Mouse (Mus musculus) T-cell, adult 2 months (primary cell): ENCODE results near the gene Fkbp3.
A peak's percentile ranks its signal among the peaks of the same experiment; 100 is the strongest.
"Not testable (repeated sequence)": the region's sequence is repeated elsewhere in the genome, so short reads cannot be mapped to it uniquely, and the experiment has no call there.

Source experiments
- DNase-seq: peaks from one replicate; pipeline ENCODE4 v3.0.0; 2022; ENCODE audit warnings: low spot score

The Fkbp3 gene

GRCm38 (mm10) chr12:65073611-65074178 lies at the start of gene Fkbp3:
Gene Fkbp3, minus strand, starts transcription at chr12:65074007.
- peak; percentile 98 for DNase-seq

- no peak for DNase-seq
These were observed 45.6 kb upstream of the Fkbp3 start for GRCm38 (mm10) chr12:65119451-65119850.

- no peak for DNase-seq
These were observed 45.2 kb upstream of the Fkbp3 start for GRCm38 (mm10) chr12:65118968-65119367.

GRCm38 (mm10) chr12:65114978-65115377 lies 41.2 kb upstream of the Fkbp3 start:
- not testable (repeated sequence) for DNase-seq

GRCm38 (mm10) chr12:65113925-65114324 lies 40.1 kb upstream of the Fkbp3 start:
- no peak for DNase-seq

- DNase-seq, result no peak
These were observed 39.0 kb upstream of the Fkbp3 start for GRCm38 (mm10) chr12:65112811-65113210.

GRCm38 (mm10) chr12:65111503-65111902 lies 37.7 kb upstream of the Fkbp3 start:
- no peak for DNase-seq

- DNase-seq, result no peak
These were observed 34.9 kb upstream of the Fkbp3 start for GRCm38 (mm10) chr12:65108746-65109145.

- DNase-seq, result no peak
These were observed 3.1 kb upstream of the Fkbp3 start for GRCm38 (mm10) chr12:65076906-65077305.

GRCm38 (mm10) chr12:65075733-65076310 lies 2.0 kb upstream of the Fkbp3 start:
- no peak for DNase-seq

- peak; percentile 93 for DNase-seq
These were observed 1.4 kb upstream of the Fkbp3 start, which contains the start of gene Fancm for GRCm38 (mm10) chr12:65075085-65075732. Gene Fancm, plus strand, starts transcription at chr12:65075603.

GRCm38 (mm10) chr12:65074651-65075050 lies 844 bp upstream of the Fkbp3 start:
- no peak for DNase-seq

- no peak for DNase-seq
These were observed 746 bp downstream of the Fkbp3 start for GRCm38 (mm10) chr12:65072911-65073610.

GRCm38 (mm10) chr12:65068409-65068808 lies 5.4 kb downstream of the Fkbp3 start:
- no peak for DNase-seq

- no peak for DNase-seq
These were observed 7.6 kb downstream of the Fkbp3 start for GRCm38 (mm10) chr12:65066234-65066633.

- DNase-seq, result peak; percentile 71
These were observed 8.6 kb downstream of the Fkbp3 start for GRCm38 (mm10) chr12:65065241-65065640.

GRCm38 (mm10) chr12:65061082-65061481 lies 12.7 kb downstream of the Fkbp3 start:
- DNase-seq, result no peak

GRCm38 (mm10) chr12:65058203-65058602 lies 15.6 kb downstream of the Fkbp3 start:
- no peak for DNase-seq

- DNase-seq, result no peak
These were observed 25.0 kb downstream of the Fkbp3 start for GRCm38 (mm10) chr12:65048799-65049198.

- no peak for DNase-seq
These were observed 36.3 kb downstream of the Fkbp3 start for GRCm38 (mm10) chr12:65037546-65037937.

GRCm38 (mm10) chr12:65036892-65037545 lies 36.8 kb downstream of the Fkbp3 start:
- no peak for DNase-seq

GRCm38 (mm10) chr12:65036190-65036870 lies 37.5 kb downstream of the Fkbp3 start, which contains the start of gene Prpf39:
Gene Prpf39, plus strand, starts transcription at chr12:65036333.
- peak; percentile 89 for DNase-seq
